Mouse (Mus musculus): ENCODE data around the gene Kctd3.
"Not testable (repeated sequence)": the region's sequence is repeated elsewhere in the genome, so short reads cannot be mapped to it uniquely, and the experiment has no call there.

Gene Kctd3

DNA sequence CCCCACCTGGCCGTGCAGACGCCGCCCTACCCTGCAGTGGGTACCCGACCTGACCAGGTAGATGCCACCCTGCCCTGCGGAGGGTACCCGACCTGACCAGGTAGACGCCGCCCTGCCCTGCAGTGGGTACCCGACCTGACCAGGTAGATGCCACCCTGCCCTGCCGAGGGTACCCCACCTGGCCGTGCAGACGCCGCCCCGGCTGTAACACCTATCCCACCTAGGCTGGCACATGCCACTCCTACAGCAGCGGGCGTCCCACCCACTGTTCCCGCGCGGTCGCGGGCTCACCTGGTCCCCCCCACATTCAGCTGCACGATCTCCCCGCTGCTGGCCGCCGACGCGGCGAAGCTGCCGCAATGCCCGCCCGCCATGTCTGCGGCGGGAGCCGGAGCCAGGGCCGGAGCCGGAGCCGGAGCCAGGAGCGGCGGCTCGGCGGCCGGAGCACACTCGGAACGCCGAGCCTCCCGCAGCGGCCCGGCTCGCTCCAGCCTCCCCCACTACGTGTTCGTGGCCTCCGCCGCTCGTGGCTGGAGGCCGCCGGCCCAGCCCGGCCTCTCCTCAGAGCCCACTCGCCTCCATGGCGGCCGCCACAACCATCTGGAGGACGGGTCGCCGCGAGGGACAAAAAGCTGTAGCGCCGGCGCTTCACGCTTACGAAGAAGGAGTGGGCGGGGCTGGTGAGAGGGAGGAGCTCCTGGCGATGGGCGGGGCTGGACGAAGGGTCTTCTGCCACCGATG lies at the start of gene Kctd3:
Kctd3 (minus strand) TSS at position 603 of the 741 bp plus-strand sequence.
- ATAC-seq (ENCODE audit: low TSS enrichment), result peak; percentile 80

GRCm38 (mm10) chr1:189057425-189057824 lies 49.8 kb upstream of the Kctd3 start:
- ATAC-seq (ENCODE audit: low TSS enrichment), result no peak

DNA sequence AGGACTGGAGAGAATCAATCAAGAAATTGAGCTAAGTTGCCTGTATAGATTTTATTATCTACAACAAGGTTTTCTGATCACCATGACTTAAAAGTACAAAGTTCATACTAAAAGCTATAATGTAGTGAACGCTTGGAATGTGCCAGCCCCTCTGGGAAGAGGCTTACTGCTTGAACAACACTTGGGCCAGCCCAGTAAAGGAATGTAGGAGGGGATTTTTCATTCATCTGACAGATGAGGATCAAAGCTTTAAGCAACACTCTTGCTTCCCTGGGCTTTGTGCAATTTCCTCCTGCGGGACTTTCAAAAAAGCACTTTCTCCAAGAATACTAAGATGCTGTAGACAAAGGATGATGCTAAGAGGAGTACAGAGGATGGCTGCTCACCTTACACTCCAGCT lies 48.3 kb upstream of the Kctd3 start:
- no peak for ATAC-seq (ENCODE audit: low TSS enrichment)

- peak; percentile 91 for ATAC-seq (ENCODE audit: low TSS enrichment)
These were observed 47.4 kb upstream of the Kctd3 start for GRCm38 (mm10) chr1:189054941-189055551.

GRCm38 (mm10) chr1:189054191-189054590 lies 46.5 kb upstream of the Kctd3 start:
- ATAC-seq (ENCODE audit: low TSS enrichment), result no peak

- no peak for ATAC-seq (ENCODE audit: low TSS enrichment)
These were observed 44.5 kb upstream of the Kctd3 start for GRCm38 (mm10) chr1:189052189-189052588.

DNA sequence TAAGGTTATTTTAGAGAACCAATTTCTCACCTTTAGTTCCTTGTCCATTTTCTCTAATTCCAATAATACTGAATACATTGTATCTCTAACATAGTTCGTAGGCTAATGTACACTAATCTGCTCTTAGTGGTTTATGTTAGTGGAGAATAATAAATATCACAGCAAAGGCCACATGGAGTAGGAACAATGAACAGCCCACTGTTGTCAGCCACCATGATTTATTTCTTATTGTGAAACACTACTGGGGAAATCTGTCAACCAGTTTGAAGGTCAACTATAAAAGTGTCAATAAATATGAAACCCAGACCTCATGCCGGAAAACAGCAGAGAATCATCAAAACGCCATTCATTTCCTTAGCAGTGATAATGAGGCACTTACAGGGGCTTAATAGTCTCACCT lies 42.5 kb upstream of the Kctd3 start:
- ATAC-seq (ENCODE audit: low TSS enrichment), result no peak

DNA sequence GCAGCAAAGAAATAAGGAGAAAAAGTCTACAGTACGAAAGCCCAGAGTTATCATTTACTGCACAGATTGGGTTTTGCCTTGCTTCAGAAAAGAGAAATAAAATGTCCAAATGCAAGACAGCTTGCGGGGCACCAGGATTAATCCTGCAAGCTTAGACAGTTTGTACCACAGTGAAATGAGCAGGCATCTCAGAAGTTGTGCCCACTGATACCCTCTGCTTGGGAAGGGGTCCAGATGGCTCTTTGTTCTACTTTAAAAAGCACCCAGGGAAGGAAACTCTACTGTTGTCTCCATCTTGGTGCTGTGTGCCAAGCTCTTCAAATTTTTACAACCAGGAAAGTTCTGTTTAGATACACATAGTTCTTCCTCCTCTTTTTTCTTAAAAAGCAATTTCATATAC lies 40.7 kb upstream of the Kctd3 start:
- no peak; the same call in 1 of the 2 replicates for ATAC-seq (ENCODE audit: low TSS enrichment)

- no peak; the same call in 1 of the 2 replicates for ATAC-seq (ENCODE audit: low TSS enrichment)
These were observed 40.3 kb upstream of the Kctd3 start for GRCm38 (mm10) chr1:189047918-189048317.

DNA sequence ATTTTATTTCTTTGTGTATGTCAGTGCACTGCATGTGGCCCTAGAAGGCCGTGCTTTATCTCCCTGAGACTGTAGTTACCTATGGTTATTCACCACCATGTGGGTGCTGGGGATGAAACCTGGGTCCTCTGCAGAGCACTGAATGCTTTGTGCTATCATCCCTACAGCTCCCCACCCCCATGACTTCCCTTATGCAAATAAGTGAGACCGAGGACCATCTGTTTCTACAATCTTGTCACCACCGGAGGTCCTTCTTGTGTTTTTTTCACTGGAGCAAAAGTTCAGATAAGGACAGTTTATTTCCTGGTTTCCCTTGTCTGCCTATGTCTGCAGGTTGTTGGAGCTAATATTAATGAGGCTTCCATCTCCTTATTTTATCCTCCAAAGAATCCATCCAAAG lies 39.2 kb upstream of the Kctd3 start:
- no peak for ATAC-seq (ENCODE audit: low TSS enrichment)

DNA sequence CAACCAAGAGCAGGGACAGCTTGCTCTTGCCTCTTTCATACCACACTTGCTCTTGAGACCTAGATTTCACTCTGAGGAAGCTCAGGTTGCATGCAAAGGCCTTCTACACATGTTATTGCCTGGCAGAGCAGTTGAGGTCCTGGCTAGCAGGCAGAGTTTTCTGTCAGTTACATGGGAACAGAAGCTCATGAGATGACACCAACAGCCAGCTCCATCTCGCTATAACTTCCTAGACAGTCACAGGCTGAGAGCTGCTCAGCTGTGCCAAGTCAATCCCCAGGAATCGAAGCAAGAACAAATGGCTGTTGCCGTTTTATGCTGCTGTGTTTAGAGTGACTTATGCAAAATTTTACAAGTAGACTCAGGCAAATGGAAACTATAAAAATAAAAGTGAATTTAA lies 38.7 kb upstream of the Kctd3 start:
- ATAC-seq (ENCODE audit: low TSS enrichment), result peak; percentile 71

DNA sequence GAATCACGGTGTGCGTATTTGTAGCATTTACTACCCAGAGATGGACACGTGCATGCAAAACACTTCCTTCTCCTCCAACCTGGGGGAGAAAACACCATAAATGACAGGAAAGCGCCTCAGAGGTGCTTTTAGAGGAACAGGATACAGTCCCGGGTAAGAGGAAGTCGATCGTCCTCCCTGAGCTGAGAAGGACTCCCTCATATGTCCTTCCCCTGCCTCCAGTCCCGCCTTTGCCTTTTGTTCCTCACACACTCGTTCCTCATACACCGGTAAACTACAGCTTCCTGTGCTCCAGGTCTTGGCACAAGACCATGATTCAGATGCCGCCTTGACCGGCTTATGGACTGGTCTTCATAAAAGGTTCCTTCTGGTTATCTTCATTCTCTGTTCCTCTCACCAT lies 33.6 kb upstream of the Kctd3 start:
- ATAC-seq (ENCODE audit: low TSS enrichment), result no peak

- ATAC-seq (ENCODE audit: low TSS enrichment), result peak; percentile 99
These were observed 31.7 kb upstream of the Kctd3 start for GRCm38 (mm10) chr1:189039348-189039747.

DNA sequence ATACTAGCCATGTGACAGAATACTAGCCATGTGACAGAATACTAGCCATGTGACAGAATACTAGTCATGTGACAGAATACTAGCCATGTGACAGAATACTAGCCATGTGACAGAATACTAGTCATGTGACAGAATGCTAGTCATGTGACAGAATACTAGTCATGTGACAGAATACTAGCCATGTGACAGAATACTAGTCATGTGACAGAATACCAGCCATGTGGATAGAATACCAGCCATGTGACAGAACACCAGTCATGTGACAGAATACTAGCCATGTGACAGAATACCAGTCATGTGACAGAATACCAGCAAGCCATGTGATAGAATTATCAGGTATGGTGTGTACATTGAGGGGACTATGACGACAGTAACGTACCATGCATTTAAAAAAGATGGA lies 25.2 kb upstream of the Kctd3 start:
- ATAC-seq (ENCODE audit: low TSS enrichment), result not testable (repeated sequence)

DNA sequence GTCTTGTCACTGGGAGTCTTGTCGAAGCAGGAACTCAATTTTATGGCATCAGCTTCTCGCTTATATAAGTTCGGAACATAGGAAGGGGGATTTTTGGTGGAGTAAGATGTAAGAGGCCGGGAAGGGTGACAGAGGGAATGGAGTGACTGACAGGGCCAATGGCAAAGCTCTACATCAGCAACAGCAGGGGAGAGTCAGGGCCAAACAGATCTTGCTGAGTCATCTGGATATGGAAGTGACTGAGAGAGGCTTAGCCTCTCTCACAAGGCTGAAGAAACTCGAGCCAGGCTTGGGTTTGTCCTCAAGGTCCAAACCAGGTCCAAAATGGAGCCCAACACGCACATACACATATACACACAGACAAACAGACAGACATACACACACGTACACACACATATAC lies 23.3 kb upstream of the Kctd3 start:
- no peak for ATAC-seq (ENCODE audit: low TSS enrichment)

- ATAC-seq (ENCODE audit: low TSS enrichment), result peak; percentile 42
These were observed 20.6 kb upstream of the Kctd3 start for GRCm38 (mm10) chr1:189028267-189028666.

GRCm38 (mm10) chr1:189026885-189027284 lies 19.2 kb upstream of the Kctd3 start:
- ATAC-seq (ENCODE audit: low TSS enrichment), result peak; percentile 62

- no peak for ATAC-seq (ENCODE audit: low TSS enrichment)
These were observed 16.1 kb upstream of the Kctd3 start for GRCm38 (mm10) chr1:189023701-189024080.

- 0 out of 2 replicates have a peak, but pooled peaks have one; percentile 20 for ATAC-seq (ENCODE audit: low TSS enrichment)
These were observed 15.5 kb upstream of the Kctd3 start for GRCm38 (mm10) chr1:189022925-189023700.

- ATAC-seq (ENCODE audit: low TSS enrichment), result peak; percentile 85
These were observed 7.7 kb upstream of the Kctd3 start for GRCm38 (mm10) chr1:189015372-189015771.

DNA sequence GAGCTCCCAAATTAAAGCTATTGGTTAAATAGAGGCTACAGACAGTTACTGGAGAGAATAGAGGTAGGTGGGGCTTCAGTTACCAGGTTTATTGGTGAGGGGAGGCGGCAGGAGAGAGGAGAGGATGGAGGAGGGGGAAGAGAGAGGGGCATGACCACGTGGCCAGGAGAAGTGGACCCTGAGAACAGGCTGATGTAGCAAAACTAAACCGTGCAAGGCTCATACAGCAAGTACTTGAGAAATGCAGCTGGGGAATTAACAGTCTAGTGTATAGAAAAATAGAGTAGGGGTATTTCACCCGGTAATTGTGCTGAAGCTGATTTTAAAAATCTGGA lies 5.9 kb upstream of the Kctd3 start:
- ATAC-seq (ENCODE audit: low TSS enrichment), result no peak

- ATAC-seq (ENCODE audit: low TSS enrichment), result no peak
These were observed 5.4 kb upstream of the Kctd3 start for GRCm38 (mm10) chr1:189012846-189013586.
